Mouse (Mus musculus): Measurements from ENCODE around the gene Ggps1. TPM values are rescaled to one million over a fixed set of nuclear protein-coding genes. Genes with fewer than 3 reads are reported as not detected.
"Not testable (repeated sequence)": the region's sequence is repeated elsewhere in the genome, so short reads cannot be mapped to it uniquely, and the experiment has no call there.

The Ggps1 gene
- polyA plus RNA-seq, 1 experiment from 2014 or later, result 36.7 TPM

DNA sequence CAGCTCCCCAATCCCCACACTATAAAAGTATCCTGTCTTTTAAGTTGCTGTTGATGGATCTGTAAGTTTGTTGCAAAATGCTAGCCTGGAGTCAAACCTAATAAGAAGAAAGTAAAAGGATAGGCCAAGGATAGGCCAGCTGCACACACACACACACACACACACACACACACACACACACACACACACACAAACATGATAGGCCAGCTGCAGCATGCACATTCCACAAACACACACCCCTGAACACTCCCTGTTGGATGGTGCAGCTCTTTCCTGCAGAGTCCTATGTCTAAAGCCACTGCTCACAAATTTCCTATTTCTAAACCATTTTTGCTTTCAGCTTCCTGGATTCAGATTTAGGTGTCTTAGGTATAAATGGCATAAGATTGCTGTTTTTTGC, 19.4 kb downstream of the Ggps1 start:
- ATAC-seq, result no peak
- no peak overlapping the region for H3K27ac ChIP-seq (ENCODE audit: low read length)
- no peak overlapping the region for H3K4me2 ChIP-seq (ENCODE audit: low read depth, low read length)
- H3K9me3 ChIP-seq (ENCODE audit: control insufficient read depth, low read length), result no peaks in the 10 kb centered on the region
- H3K4me3 ChIP-seq (ENCODE audit: low read length), result no peak overlapping the region
- no peak overlapping the region for H3K9ac ChIP-seq (ENCODE audit: low read depth, low read length)
- peaks cover 7% of the 10 kb centered on the region for H3K4me1 ChIP-seq (ENCODE audit: control insufficient read depth, insufficient read depth, low read length)
- H3K36me3 ChIP-seq (ENCODE audit: control insufficient read depth, insufficient read depth, low read length), result peaks cover 2% of the 10 kb centered on the region; the same call in 1 of the 2 replicates
- no peaks in the 10 kb centered on the region for H3K27me3 ChIP-seq (replicated peaks; ENCODE audit: control insufficient read depth, insufficient read depth, low read length)

- WGBS, result 12% methylated on average over 5 of the region's 5 CpGs
- H3K9ac ChIP-seq (ENCODE audit: low read depth, low read length), result peak overlapping the region; percentile 91
- H3K4me3 ChIP-seq (ENCODE audit: low read length), result peak overlapping the region; percentile 76
- H3K36me3 ChIP-seq (ENCODE audit: control insufficient read depth, insufficient read depth, low read length), result no peaks in the 10 kb centered on the region
- H3K4me1 ChIP-seq (ENCODE audit: control insufficient read depth, insufficient read depth, low read length), result peaks cover 9% of the 10 kb centered on the region
- H3K27ac ChIP-seq (ENCODE audit: low read length), result peak overlapping the region; percentile 96
- peak; percentile 54 for ATAC-seq
- H3K4me2 ChIP-seq (ENCODE audit: low read depth, low read length), result peak overlapping the region; percentile 96
- H3K27me3 ChIP-seq (replicated peaks; ENCODE audit: control insufficient read depth, insufficient read depth, low read length), result no peaks in the 10 kb centered on the region
- no peaks in the 10 kb centered on the region for H3K9me3 ChIP-seq (ENCODE audit: control insufficient read depth, low read length)
These were observed 23.1 kb downstream of the Ggps1 start for GRCm38 (mm10) chr13:14040186-14040585.

GRCm38 (mm10) chr13:14039292-14039965, 23.9 kb downstream of the Ggps1 start, which contains the start of gene Tbce:
Gene Tbce, minus strand, starts transcription at chr13:14039638.
- WGBS, result 1% methylated on average over 35 of the region's 35 CpGs
- H3K4me2 ChIP-seq (ENCODE audit: low read depth, low read length), result peak within 1 kb of the TSS; percentile 96
- peak within 1 kb of the TSS; percentile 96 for H3K27ac ChIP-seq (ENCODE audit: low read length)
- no peaks in the 10 kb centered on the region for H3K9me3 ChIP-seq (ENCODE audit: control insufficient read depth, low read length)
- peak within 1 kb of the TSS; percentile 91 for H3K9ac ChIP-seq (ENCODE audit: low read depth, low read length)
- H3K4me3 ChIP-seq (ENCODE audit: low read length), result peak within 1 kb of the TSS; percentile 76
- peaks cover 9% of the 10 kb centered on the region for H3K4me1 ChIP-seq (ENCODE audit: control insufficient read depth, insufficient read depth, low read length)
- H3K36me3 ChIP-seq (ENCODE audit: control insufficient read depth, insufficient read depth, low read length), result no peaks in the 10 kb centered on the region
- H3K27me3 ChIP-seq (replicated peaks; ENCODE audit: control insufficient read depth, insufficient read depth, low read length), result no peaks in the 10 kb centered on the region
- peak; percentile 94 for ATAC-seq

- peak; percentile 27 for ATAC-seq
- H3K4me1 ChIP-seq (ENCODE audit: control insufficient read depth, insufficient read depth, low read length), result peaks cover 9% of the 10 kb centered on the region
- H3K27ac ChIP-seq (ENCODE audit: low read length), result peak overlapping the region; percentile 48
- no peaks in the 10 kb centered on the region for H3K27me3 ChIP-seq (replicated peaks; ENCODE audit: control insufficient read depth, insufficient read depth, low read length)
- H3K4me2 ChIP-seq (ENCODE audit: low read depth, low read length), result peak overlapping the region; percentile 96
- no peaks in the 10 kb centered on the region for H3K36me3 ChIP-seq (ENCODE audit: control insufficient read depth, insufficient read depth, low read length)
- peak overlapping the region; percentile 91 for H3K9ac ChIP-seq (ENCODE audit: low read depth, low read length)
- H3K9me3 ChIP-seq (ENCODE audit: control insufficient read depth, low read length), result no peaks in the 10 kb centered on the region
- WGBS, result 0% methylated on average over 8 of the region's 8 CpGs
- H3K4me3 ChIP-seq (ENCODE audit: low read length), result peak overlapping the region; percentile 76
These were observed 24.4 kb downstream of the Ggps1 start for GRCm38 (mm10) chr13:14038911-14039291.

DNA sequence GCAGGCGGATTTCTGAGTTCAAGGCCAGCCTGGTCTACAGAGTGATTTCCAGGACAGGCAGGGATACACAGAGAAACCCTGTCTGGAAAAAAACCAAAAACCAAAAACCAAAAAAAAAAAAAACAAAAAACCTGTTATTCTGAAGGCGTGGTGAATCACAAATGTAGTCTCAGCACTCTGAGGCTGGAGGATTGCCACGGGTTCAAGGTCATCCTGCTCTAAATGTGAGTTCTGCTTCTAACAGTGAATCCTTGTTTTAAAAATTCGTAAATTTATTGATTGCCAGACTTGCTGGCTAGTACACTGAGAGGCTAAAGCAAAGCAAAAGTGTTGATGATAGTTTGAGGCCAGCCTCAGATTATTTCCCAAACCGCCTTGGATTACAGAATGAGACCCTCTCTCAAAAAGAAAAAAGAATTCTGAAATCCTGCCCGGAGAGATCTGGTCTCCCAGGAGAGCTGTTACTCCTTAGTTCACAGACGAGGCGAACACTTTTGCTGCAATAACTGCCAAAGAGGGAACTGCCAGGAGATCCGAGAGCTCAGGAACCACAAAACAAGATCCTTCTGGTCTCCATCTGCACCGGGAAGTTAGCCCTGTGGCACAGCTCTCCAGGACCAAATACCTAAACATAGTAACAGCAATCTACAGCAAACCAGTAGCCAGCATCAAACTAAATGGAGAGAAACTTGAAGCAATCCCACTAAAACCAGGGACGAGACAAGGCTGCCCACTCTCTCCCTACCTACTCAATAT, 27.2 kb downstream of the Ggps1 start:
- no peaks in the 10 kb centered on the region for H3K36me3 ChIP-seq (ENCODE audit: control insufficient read depth, insufficient read depth, low read length)
- no peak overlapping the region for H3K27ac ChIP-seq (ENCODE audit: low read length)
- H3K9ac ChIP-seq (ENCODE audit: low read depth, low read length), result no peak overlapping the region
- no peaks in the 10 kb centered on the region for H3K9me3 ChIP-seq (ENCODE audit: control insufficient read depth, low read length)
- H3K4me2 ChIP-seq (ENCODE audit: low read depth, low read length), result no peak overlapping the region
- peaks cover 9% of the 10 kb centered on the region for H3K4me1 ChIP-seq (ENCODE audit: control insufficient read depth, insufficient read depth, low read length)
- no peak overlapping the region for H3K4me3 ChIP-seq (ENCODE audit: low read length)
- H3K27me3 ChIP-seq (replicated peaks; ENCODE audit: control insufficient read depth, insufficient read depth, low read length), result no peaks in the 10 kb centered on the region
- no peak for ATAC-seq
- 91% methylated on average over 11 of the region's 11 CpGs for WGBS

GRCm38 (mm10) chr13:14035352-14035751, 27.9 kb downstream of the Ggps1 start:
- WGBS, result 90% methylated on average over 3 of the region's 3 CpGs
- not testable (repeated sequence) for ATAC-seq; H3K4me3 ChIP-seq (ENCODE audit: low read length); H3K4me2 ChIP-seq (ENCODE audit: low read depth, low read length); H3K27me3 ChIP-seq (replicated peaks; ENCODE audit: control insufficient read depth, insufficient read depth, low read length); H3K27ac ChIP-seq (ENCODE audit: low read length); H3K9ac ChIP-seq (ENCODE audit: low read depth, low read length); H3K4me1 ChIP-seq (ENCODE audit: control insufficient read depth, insufficient read depth, low read length); H3K36me3 ChIP-seq (ENCODE audit: control insufficient read depth, insufficient read depth, low read length); H3K9me3 ChIP-seq (ENCODE audit: control insufficient read depth, low read length)

DNA sequence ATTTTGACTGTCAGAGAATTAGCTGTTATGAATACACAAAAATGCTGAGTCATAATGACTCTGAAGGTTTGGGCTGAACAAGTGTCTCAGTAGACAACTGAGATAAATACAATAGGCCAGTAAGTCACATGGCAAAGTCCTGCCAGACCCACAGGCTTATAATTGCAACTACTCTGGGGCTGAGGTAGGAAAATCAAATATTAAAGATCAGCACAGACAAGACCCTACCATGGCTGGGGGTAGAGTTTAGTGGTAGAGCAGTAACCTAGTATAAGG, 29.3 kb downstream of the Ggps1 start:
- peak; percentile 57; the same call in 1 of the 2 replicates for ATAC-seq
- H3K36me3 ChIP-seq (ENCODE audit: control insufficient read depth, insufficient read depth, low read length), result no peaks in the 10 kb centered on the region

DNA sequence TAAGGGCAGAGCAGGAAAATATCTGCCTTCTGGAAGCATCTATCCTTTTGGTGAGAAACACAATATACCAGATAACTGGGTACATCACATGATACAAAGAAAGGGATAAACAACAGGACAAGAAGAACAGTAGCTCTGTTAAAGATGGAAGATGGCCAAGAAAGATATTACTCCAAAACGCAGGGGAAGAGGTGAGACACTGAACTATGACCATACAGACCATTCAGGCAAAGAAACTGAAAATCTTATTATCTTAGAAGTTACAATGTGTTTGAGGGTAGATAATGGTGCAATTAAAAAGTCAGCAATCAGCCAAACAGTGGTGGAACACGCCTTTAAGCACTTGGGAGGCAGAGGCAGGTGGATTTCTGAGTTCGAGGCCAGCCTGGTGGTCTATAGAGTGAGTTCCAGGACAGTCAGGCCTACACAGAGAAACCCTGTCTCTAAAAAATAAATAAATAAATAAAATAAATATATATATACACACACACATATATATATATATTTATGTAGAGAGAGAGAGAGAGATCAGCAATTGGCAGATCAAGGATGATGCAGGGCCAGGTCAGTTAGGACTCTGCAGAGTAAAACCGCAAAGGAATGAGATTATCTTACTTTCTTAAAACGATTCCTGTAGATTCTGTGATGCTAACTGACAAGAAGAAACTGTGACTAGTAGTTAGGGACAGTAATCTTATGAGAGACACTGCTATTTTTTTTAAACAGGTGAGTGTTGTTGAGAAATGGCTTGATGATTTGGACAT, 29.8 kb downstream of the Ggps1 start:
- no peaks in the 10 kb centered on the region for H3K36me3 ChIP-seq (ENCODE audit: control insufficient read depth, insufficient read depth, low read length)
- H3K9me3 ChIP-seq (ENCODE audit: control insufficient read depth, low read length), result no peaks in the 10 kb centered on the region
- no peaks in the 10 kb centered on the region for H3K27me3 ChIP-seq (replicated peaks; ENCODE audit: control insufficient read depth, insufficient read depth, low read length)
- H3K27ac ChIP-seq (ENCODE audit: low read length), result no peak overlapping the region
- 84% methylated on average over 5 of the region's 5 CpGs for WGBS
- peak; percentile 39; the same call in 1 of the 2 replicates for ATAC-seq
- H3K9ac ChIP-seq (ENCODE audit: low read depth, low read length), result no peak overlapping the region
- no peaks in the 10 kb centered on the region for H3K4me1 ChIP-seq (ENCODE audit: control insufficient read depth, insufficient read depth, low read length)
- no peak overlapping the region for H3K4me2 ChIP-seq (ENCODE audit: low read depth, low read length)
- no peak overlapping the region for H3K4me3 ChIP-seq (ENCODE audit: low read length)

More for the DNA sequence above, 29.3 kb downstream of the Ggps1 start:
- Histone ChIP-seq H3K27ac (ENCODE audit: low read length) (no peak overlapping the region), H3K4me1 (ENCODE audit: control insufficient read depth, insufficient read depth, low read length) (peaks cover 3% of the 10 kb centered on the region; the same call in 1 of the 2 replicates), H3K4me3 (ENCODE audit: low read length) (no peak overlapping the region), H3K27me3 (replicated peaks; ENCODE audit: control insufficient read depth, insufficient read depth, low read length) (no peaks in the 10 kb centered on the region), H3K9ac (ENCODE audit: low read depth, low read length) (no peak overlapping the region), H3K9me3 (ENCODE audit: control insufficient read depth, low read length) (no peaks in the 10 kb centered on the region), H3K4me2 (ENCODE audit: low read depth, low read length) (no peak overlapping the region)

DNA sequence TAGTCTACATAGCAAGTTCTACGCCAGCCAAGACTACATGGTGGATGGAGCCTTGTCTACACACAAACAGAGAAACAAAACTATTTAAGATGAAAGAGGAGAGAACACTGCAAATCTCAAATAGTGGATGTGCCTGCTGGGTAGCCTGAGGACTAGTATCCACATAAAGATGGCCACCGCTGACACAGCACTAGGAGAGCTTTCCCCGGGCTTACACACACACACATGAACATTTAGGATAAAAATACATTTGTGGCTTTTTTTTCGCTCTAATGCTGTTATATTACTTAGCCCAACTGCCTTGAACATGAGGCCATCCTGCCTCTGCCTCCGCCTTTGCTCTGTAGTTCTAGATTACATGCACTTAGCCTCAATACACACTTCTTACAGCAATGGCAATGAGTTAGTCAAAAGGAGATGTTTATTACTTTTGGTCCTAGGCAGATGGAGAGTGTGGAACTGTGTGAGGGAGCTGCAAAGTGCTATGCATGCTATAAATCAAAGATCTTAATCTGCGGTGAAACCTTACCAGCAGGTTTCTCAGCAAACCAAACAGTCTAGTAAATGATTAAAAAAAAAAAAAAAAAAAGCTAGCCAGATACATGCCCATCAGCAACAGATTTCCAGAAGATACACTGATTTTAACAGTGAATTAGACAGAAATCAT, 37.0 kb downstream of the Ggps1 start:
- H3K4me1 ChIP-seq (ENCODE audit: control insufficient read depth, insufficient read depth, low read length), result no peaks in the 10 kb centered on the region
- H3K4me2 ChIP-seq (ENCODE audit: low read depth, low read length), result no peak overlapping the region
- 84% methylated on average over 6 of the region's 6 CpGs for WGBS
- ATAC-seq, result peak; percentile 83
- H3K36me3 ChIP-seq (ENCODE audit: control insufficient read depth, insufficient read depth, low read length), result no peaks in the 10 kb centered on the region; the same call in 1 of the 2 replicates
- no peak overlapping the region for H3K27ac ChIP-seq (ENCODE audit: low read length)
- no peaks in the 10 kb centered on the region for H3K27me3 ChIP-seq (replicated peaks; ENCODE audit: control insufficient read depth, insufficient read depth, low read length)
- no peaks in the 10 kb centered on the region for H3K9me3 ChIP-seq (ENCODE audit: control insufficient read depth, low read length)
- H3K9ac ChIP-seq (ENCODE audit: low read depth, low read length), result no peak overlapping the region
- no peak overlapping the region for H3K4me3 ChIP-seq (ENCODE audit: low read length)

Data from intestine, embryonic 16.5 days (tissue).